Mouse (Mus musculus) adrenal gland, postnatal 25 days (tissue): ENCODE results near the gene Ranbp9. TPM values are rescaled to one million over a fixed set of nuclear protein-coding genes. Genes with fewer than 3 reads are reported as not detected.

Experiments used
- DNase-seq: peaks from one replicate; pipeline ENCODE4 v3.0.0; 2021; ENCODE audit warnings: mixed read lengths
- total RNA-seq: library from RNA; stranded (reverse); gene quantifications from 2 replicates; pipeline ENCODE4 v1.2.3, GENCODE M21; 2021

Gene Ranbp9
- total RNA-seq, 1 experiment from 2014 or later = 64.7 TPM

GRCm38 (mm10) chr13:43360534-43360933 lies 120.5 kb downstream of the Ranbp9 start:
- DNase-seq = no peak

- DNase-seq = no peak
Observed at GRCm38 (mm10) chr13:43356346-43357125, 124.5 kb downstream of the Ranbp9 start.

GRCm38 (mm10) chr13:43354362-43354761 lies 126.7 kb downstream of the Ranbp9 start:
- no peak for DNase-seq

- no peak for DNase-seq
Observed at GRCm38 (mm10) chr13:43353356-43353755, 127.7 kb downstream of the Ranbp9 start.

Other genes starting within 250 kb of the Ranbp9 start
- 9.0 and 9.9 TPM in 2 replicates for gene Gfod1, start 177.1 kb downstream of the Ranbp9 start, total RNA-seq
- 28.4 and 32.7 TPM in 2 replicates for gene Sirt5, start 115.8 kb downstream of the Ranbp9 start, total RNA-seq
- gene Nol7, start 82.9 kb downstream of the Ranbp9 start, total RNA-seq = 116 TPM in 2 replicates
- 38.0 and 38.6 TPM in 2 replicates for gene Mcur1, start 78.9 kb upstream of the Ranbp9 start, total RNA-seq
- 0.86 and 0.91 TPM in 2 replicates for gene Rnf182, start 134.4 kb upstream of the Ranbp9 start, total RNA-seq